Mouse (Mus musculus): ENCODE data around the gene Ppcdc. TPM values are rescaled to one million over a fixed set of nuclear protein-coding genes. Genes with fewer than 3 reads are reported as not detected.

Ppcdc gene
- total RNA-seq, 2 experiments from 2014 or later: 6.5 to 7.9 TPM

DNA sequence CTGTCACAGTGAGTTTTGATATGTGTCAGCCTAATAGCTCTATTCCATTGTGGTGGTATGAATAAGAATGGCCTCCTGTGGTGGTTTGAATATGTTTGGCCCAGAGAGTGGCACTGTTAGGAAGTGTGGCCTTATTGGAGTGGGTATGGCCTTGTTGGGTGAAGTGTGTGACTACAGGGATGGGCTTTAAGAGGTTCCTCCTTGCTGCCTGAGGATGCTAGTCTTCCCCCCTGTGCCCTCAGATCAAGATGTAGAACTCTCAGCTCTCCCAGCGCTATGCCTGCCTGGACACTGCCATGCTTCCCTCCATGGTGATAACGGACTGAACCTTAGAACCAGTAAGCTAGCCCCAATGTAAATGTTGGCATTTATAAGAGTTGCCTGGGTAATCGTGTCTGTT lies 78.9 kb downstream of the Ppcdc start:
- DNase-seq (ENCODE audit: low spot score): no peak

DNA sequence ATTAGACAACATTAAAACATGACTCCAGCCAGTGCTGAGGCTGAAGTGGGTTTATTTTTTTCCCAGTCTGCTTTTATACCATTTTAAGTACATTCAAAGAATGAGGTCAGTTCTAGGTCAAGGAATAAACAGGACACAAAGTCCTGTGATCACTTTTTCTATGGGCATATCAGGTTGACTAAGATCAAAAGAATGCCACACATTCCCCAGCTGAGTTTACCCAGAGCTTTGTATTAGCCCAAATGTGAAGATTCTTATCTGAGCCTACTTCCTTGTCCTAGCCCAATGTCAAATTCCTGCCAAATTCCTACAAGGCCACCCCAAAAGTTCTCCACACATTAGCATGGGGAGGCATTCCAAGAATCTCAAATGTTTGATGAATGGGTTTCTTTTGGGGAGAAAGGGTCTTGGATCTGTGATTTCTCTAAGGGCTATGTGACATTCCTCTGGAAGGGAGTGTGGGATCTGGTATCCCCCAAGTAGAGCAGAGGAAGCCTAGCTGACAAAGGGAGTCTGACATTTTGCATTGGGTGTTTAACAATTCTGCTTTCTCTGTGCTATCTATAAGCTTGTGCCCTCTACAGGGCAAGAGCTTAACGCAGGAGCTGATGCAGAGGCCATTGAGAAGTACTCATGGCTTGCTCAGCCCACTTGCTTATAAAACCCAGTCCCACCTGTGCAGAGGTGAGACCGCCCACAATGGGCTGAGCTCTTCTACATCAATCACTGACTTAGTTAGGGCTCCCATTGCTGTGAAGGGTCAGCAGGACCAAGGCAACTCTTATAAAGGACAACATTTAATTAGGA lies 85.3 kb downstream of the Ppcdc start:
- DNase-seq (ENCODE audit: low spot score): no peak

DNA sequence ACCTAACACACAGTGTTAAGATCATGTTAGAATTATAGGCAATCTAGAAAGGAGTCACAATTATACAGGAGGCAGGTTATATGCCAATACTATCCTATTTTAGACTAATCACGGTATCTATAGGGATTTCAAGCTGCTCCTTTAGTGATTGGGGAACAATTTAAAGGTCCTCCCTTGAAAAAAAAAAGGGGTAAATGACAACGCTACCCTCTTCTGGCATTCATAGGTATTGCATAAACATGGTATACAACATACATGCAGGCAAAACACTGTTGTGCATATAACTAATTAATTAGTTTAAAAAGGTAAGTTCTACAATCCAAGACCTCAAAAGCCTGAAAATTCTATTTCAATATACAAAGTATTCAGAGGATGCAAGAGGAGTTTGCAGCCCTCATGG lies 88.6 kb downstream of the Ppcdc start:
- no peak for DNase-seq (ENCODE audit: low spot score)

DNA sequence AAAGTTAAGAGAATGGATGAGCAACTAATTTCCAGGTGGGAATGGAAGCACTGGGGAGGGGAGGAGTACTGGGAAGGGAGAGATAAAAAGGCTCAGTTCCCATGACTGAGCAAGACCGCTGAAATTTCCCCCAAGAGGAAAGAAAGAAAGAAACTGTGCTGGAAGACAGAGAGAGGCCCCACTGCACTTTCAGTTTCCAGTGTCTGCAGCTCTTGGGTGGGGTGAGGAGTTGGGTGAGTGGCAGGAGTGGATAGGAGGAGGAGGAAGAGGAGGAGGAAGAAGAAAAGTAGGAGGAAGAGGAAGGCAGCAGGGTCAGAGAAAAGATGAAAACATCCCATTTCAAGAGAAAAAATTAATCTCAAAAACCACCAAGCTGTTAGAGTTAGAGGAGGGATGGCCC lies 94.0 kb downstream of the Ppcdc start:
- no peak for DNase-seq (ENCODE audit: low spot score)

DNA sequence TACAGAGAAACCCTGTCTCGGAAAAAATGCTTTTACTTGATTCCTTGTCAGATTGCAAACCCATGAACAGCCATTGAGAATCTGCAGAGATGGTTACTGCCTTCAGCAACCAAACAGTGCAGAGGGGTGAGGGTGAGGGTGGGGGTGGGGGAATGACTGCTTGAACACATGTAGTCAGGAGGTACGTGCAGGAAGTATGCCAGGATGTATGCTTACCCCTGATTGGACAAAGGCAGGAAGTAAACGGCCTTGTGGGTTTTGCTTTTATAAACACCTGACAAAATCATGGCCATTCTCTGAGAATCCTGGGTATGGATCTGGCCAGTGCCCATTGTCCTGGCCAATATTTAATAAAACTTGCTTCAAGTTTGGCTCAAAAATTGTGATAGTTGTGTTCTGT lies 96.2 kb downstream of the Ppcdc start:
- DNase-seq (ENCODE audit: low spot score): no peak

DNA sequence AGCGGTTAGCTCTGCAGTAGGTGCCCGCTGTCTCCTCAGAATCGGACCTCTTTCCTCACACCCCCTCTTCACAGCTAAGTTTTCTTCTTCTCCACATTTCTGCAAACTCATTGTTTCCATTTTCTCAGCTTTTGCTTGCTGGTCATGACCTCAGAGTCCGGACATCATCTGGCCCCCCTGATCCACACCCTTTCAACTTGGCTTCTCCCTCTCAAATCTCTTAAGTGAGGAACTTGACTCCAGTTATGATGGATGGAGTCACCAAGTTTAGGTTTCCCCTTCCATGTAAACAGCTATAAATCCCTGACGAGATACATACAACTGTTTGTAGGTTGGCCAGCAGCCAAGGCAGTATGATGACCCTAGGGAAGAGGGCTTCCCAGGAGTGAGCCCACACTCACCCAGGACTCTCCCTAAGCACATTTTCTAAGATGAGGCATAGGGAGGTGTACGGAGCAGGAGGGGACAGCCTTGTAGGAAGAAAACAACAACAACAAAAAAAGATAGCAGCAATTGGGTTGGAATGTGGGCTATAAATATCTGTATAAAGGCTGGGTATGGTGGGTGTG lies 96.9 kb downstream of the Ppcdc start:
- DNase-seq (ENCODE audit: low spot score): no peak

DNA sequence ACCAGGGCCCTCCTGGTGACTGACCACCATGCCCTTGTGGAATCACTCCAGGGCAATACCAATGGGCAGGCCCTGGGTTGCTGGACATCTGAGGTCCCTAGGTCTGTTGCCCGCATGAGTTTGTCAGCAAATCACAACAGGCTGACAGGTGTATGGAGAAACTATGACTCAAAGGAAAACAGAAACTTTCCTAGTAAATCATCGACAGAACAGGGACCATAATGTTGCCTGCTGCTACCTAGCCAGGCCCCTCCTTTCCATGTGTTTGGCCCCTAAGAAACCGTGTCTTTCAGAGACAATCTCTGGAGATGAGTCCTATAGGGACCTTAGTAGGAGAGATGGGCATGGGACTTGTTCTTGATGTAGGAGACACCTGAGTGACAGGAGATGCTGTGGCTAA lies 97.7 kb downstream of the Ppcdc start:
- DNase-seq (ENCODE audit: low spot score): no peak

DNA sequence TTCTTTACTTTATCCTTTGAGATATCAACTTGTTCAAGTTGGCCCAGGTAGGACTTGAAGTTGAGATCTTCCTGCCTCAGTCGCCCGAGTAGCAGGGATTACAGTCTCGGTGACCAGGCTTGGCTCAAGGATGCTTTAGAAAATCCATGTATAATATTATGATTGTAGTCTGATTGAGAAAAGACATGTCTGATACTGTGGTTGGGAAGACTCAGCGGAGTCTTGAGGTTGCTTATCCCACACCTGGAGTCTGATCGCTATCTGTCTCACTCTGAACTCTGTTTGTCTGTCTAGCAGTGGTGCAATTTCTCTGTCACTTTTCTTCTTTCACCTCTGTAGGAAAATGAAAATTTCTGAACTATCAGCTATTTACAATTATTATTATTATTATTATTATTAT lies 99.6 kb downstream of the Ppcdc start:
- DNase-seq (ENCODE audit: low spot score): no peak

DNA sequence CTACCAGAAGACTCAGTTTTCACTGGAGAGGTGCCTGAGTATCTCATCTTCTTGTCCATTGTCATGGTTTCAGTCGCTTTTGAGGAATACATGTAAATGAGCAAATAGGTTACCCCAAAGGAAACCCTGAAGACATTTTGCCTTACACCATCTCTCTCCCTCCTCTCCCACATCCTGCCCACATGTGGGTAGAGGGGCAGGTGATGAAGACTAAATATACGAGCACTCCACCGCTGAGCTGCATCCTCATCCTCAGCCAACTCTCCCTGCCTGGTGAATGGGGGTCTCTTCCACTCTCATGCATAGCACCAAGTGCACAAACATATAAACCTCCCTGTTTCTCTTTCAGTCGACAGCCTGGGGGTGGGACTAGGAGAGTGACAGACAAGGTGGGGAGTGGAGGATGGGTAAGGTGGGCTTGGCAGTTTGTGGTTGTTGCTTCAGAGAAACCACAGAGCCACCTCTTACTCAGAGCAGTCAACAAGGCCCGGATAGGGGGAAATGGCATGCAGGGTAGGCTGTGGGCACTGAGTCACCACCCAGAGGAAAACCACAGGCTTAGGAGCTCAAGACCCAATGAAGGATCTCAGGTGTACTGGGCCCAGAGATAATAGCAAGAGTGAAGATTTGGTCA lies 100.2 kb downstream of the Ppcdc start:
- DNase-seq (ENCODE audit: low spot score): no peak

DNA sequence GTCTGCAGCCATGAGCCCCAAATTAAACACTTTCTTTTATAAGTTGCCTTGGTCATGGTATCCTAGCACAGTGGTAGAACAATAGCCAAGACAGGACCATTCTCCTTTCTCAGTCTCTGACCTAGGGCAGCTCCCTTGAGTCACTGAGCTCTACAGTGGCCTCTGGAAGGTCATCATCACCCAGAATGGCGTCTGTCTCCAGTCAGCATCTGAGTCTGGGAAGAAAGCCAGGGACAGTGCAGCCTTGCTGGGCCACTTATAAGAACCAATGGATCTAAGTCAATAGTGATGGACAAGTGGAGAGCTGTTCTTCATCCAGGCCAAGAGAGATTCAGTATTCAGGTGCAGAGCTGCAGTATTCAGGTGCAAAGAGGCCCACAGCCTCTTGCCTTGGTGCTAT lies 101.2 kb downstream of the Ppcdc start:
- no peak for DNase-seq (ENCODE audit: low spot score)

Other genes starting within 250 kb of the Ppcdc start
- not detected for gene Trcg1, start 203.6 kb downstream of the Ppcdc start, total RNA-seq (2021)
- 1 to 10 TPM; 2.9 to 4.0 TPM for gene 1700017B05Rik, start 177.5 kb downstream of the Ppcdc start, total RNA-seq (2021)
- 1 to 10 TPM in 1 of 2 experiments, under 1 TPM in 1; 0.98 to 1.2 TPM for gene Scamp5, start 27.9 kb upstream of the Ppcdc start, total RNA-seq (2021)
- gene Rpp25, start 63.9 kb upstream of the Ppcdc start, total RNA-seq (2021): not detected
- 1,000 to 10,000 TPM; 1,174 to 1,300 TPM for gene Cox5a, start 81.2 kb upstream of the Ppcdc start, total RNA-seq (2021)
- 1 to 10 TPM; 5.6 to 6.3 TPM for gene Fam219b, start 97.4 kb upstream of the Ppcdc start, total RNA-seq (2021)
- 10 to 100 TPM; 75.0 to 76.2 TPM for gene Mpi, start 112.6 kb upstream of the Ppcdc start, total RNA-seq (2021)
- gene Scamp2, start 120.8 kb upstream of the Ppcdc start, total RNA-seq (2021): 10 to 100 TPM; 41.8 to 43.1 TPM
- 1 to 10 TPM; 3.3 to 3.8 TPM for gene Ulk3, start 149.3 kb upstream of the Ppcdc start, total RNA-seq (2021)
- not detected for gene Cplx3, start 166.2 kb upstream of the Ppcdc start, total RNA-seq (2021)
- not detected for gene Lman1l, start 180.7 kb upstream of the Ppcdc start, total RNA-seq (2021)
- gene Csk, start 213.5 kb upstream of the Ppcdc start, total RNA-seq (2021): 1 to 10 TPM; 6.4 to 9.8 TPM
- gene Cyp1a2, start 243.6 kb upstream of the Ppcdc start, total RNA-seq (2021): not detected
- under 1 TPM; 0.24 to 0.37 TPM for gene Cyp1a1, start 247.8 kb upstream of the Ppcdc start, total RNA-seq (2021)

All from gastrocnemius, adult 18-20 months (tissue).